Mouse (Mus musculus): ENCODE data around the gene 2610528A11Rik. TPM values are rescaled to one million over a fixed set of nuclear protein-coding genes. Genes with fewer than 3 reads are reported as not detected.

2610528A11Rik gene
- polyA plus RNA-seq, 1 experiment = 2.9 TPM

GRCm38 (mm10) chr14:37067629-37068028, 46.2 kb downstream of the 2610528A11Rik start, which contains the start of gene Lrit2:
Lrit2 (plus strand) TSS chr14:37067929.
- no peak for TF ChIP-seq CTCF (IDR thresholded peaks at IDR 0.05; ENCODE audit: borderline replicate concordance, control insufficient read depth, extremely low read depth, insufficient read depth, low read length, poor library complexity)
- no peak for TF ChIP-seq POLR2A (IDR thresholded peaks at IDR 0.05; ENCODE audit: control insufficient read depth, extremely low read depth, insufficient read depth, low read length, poor library complexity)
- no peak within 1 kb of the TSS for H3K4me3 ChIP-seq (ENCODE audit: control insufficient read depth, insufficient read depth, low read length)
- no peaks in the 10 kb centered on the region for H3K36me3 ChIP-seq (ENCODE audit: control insufficient read depth, insufficient read depth, low read length)
- no peak within 1 kb of the TSS for H3K27ac ChIP-seq (ENCODE audit: control insufficient read depth, insufficient read depth, low read length)
- 86% methylated on average over 5 of the region's 5 CpGs for WGBS
- no peaks in the 10 kb centered on the region for H3K27me3 ChIP-seq (ENCODE audit: control insufficient read depth, insufficient read depth, low read length)
- no peak for DNase-seq
- H3K4me1 ChIP-seq (replicated peaks; ENCODE audit: control insufficient read depth, insufficient read depth, low read length) = no peaks in the 10 kb centered on the region

GRCm38 (mm10) chr14:37066636-37067035, 47.2 kb downstream of the 2610528A11Rik start:
- Histone ChIP-seq H3K27ac (ENCODE audit: control insufficient read depth, insufficient read depth, low read length) (no peak overlapping the region), H3K4me1 (replicated peaks; ENCODE audit: control insufficient read depth, insufficient read depth, low read length) (no peaks in the 10 kb centered on the region), H3K27me3 (ENCODE audit: control insufficient read depth, insufficient read depth, low read length) (no peaks in the 10 kb centered on the region), H3K4me3 (ENCODE audit: control insufficient read depth, insufficient read depth, low read length) (no peak overlapping the region), H3K36me3 (ENCODE audit: control insufficient read depth, insufficient read depth, low read length) (no peaks in the 10 kb centered on the region)
- 63% methylated on average over 2 of the region's 2 CpGs for WGBS
- no peak for TF ChIP-seq CTCF (IDR thresholded peaks at IDR 0.05; ENCODE audit: borderline replicate concordance, control insufficient read depth, extremely low read depth, insufficient read depth, low read length, poor library complexity)
- TF ChIP-seq POLR2A (IDR thresholded peaks at IDR 0.05; ENCODE audit: control insufficient read depth, extremely low read depth, insufficient read depth, low read length, poor library complexity) = no peak
- no peak for DNase-seq

- Histone ChIP-seq H3K36me3 (ENCODE audit: control insufficient read depth, insufficient read depth, low read length) (no peaks in the 10 kb centered on the region), H3K4me3 (ENCODE audit: control insufficient read depth, insufficient read depth, low read length) (no peak overlapping the region), H3K27ac (ENCODE audit: control insufficient read depth, insufficient read depth, low read length) (no peak overlapping the region), H3K27me3 (ENCODE audit: control insufficient read depth, insufficient read depth, low read length) (no peaks in the 10 kb centered on the region), H3K4me1 (replicated peaks; ENCODE audit: control insufficient read depth, insufficient read depth, low read length) (no peaks in the 10 kb centered on the region)
- no peak for DNase-seq
- WGBS = 65% methylated on average over 2 of the region's 2 CpGs
- TF ChIP-seq CTCF (IDR thresholded peaks at IDR 0.05; ENCODE audit: borderline replicate concordance, control insufficient read depth, extremely low read depth, insufficient read depth, low read length, poor library complexity) = no peak
- TF ChIP-seq POLR2A (IDR thresholded peaks at IDR 0.05; ENCODE audit: control insufficient read depth, extremely low read depth, insufficient read depth, low read length, poor library complexity) = no peak
Observed at GRCm38 (mm10) chr14:37064849-37065248, 49.0 kb downstream of the 2610528A11Rik start.

Other genes starting within 250 kb of the 2610528A11Rik start
- gene Ccser2, start 145.2 kb downstream of the 2610528A11Rik start, polyA plus RNA-seq (2012; rRNA removed) = 15.8 and 18.1 TPM in 2 replicates
- 0.27 and 0.35 TPM in 2 replicates for gene Rgr, start 65.1 kb downstream of the 2610528A11Rik start, polyA plus RNA-seq (2012; rRNA removed)
- gene Lrit1, start 59.2 kb downstream of the 2610528A11Rik start, polyA plus RNA-seq (2012; rRNA removed) = 0.04 TPM in 2 replicates
- gene Lrit2, start 46.1 kb downstream of the 2610528A11Rik start, polyA plus RNA-seq (2012; rRNA removed) = 0.09 and 0.26 TPM in 2 replicates
- gene Cdhr1, start 15.7 kb downstream of the 2610528A11Rik start, polyA plus RNA-seq (2012; rRNA removed) = 6.8 and 7.2 TPM in 2 replicates
- 104 and 115 TPM in 2 replicates for gene Ghitm, start 21.2 kb upstream of the 2610528A11Rik start, polyA plus RNA-seq (2012; rRNA removed)